Mouse (Mus musculus): Measurements from ENCODE around the gene Cck.
"Not testable (repeated sequence)": the region's sequence is repeated elsewhere in the genome, so short reads cannot be mapped to it uniquely, and the experiment has no call there.

The Cck gene

DNA sequence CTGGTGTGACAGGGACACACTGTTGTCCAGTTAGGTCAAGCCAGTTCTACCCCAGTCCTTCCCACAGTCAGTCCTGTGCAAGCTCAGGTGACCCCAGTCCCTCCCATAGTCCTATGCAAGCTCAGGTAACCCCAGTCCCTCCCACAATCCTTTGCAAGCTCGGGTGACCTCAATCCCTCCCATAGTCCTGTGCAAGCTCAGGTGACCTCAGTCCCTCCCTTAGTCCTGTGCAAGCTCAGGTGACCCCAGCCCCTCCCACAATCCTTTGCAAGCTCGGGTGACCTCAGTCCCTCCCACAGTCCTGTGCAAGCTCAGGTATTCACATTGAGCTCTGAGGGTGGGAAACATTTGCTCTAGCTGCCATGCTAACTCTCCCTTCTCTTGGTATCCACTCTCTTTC is 35.5 kb downstream of the Cck start:
- DNase-seq = no peak

DNA sequence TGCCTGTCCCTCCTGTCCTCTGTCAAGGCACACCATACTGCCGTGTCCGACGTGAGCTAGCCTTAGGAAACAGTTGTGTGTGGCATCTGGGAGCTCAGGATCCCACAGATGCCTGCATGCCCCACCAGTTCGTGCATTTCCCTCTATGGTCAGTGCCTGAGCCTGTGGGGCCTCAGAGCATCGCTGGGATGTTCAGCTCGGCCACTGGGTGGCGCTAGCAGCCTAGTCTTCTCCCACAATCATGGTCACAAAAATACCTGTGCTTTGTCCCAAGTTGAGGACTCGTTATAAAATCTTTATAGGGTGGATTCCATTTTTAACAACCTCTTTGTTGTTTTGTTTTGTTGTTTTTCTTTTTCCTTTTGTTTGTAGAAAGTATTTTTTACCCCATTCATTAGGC is 37.0 kb downstream of the Cck start:
- DNase-seq = peak; percentile 44

DNA sequence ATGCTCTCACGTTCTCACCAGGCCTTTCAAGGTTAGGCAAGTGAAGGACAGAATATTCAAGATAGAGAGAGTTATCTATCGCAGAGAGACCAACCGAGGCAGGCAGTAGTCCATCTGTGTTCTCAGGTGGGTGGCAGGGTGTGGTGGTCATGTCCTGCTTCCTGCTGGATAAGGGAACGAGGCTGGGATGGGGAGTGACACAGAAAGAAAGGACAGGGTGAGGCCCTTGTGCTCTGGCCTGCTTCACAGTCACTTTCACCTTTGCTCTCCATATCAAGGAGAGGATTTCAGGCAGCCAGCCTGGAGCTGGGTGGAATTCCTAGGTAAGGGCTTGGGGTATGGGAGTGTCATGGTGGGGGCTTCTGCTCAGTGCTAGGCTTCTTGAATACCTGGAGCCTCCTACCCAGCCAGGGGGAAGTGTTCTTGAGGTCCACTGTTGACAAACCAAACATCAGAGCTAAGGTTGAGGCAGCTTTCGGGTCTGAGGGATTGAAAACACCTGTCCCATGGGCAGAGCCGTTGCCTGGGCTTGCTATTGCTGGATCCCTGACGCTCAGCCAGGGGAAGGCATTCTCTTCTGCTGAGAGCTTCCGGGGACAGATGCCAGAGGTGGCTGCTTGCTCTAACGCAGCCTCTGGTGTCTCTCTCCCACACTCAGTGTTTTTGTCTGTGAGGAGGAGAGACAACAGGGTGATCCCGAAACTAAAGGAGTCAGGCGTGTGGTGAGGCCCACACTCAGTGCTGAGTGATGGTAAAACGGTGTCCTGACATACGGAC is 38.6 kb downstream of the Cck start:
- DNase-seq = no peak

DNA sequence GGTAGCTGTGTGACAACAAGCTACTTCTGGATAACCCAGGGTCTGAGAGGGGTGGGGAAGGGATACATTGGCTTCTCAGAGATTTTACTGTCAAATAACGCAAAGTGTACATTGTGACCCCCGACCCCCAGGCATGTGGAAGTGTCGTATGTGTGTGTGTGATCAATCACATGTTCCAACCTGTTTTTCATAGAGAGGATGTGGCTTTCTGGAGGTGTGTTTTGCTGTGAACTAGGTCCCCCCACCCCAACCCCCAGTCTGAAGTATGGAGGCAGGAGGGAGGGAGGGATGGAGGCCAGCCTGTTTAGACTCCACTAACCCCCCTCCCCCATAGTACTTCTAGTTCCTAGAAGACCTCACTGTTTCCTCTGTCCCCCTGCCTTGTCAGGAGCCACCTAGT is 40.6 kb downstream of the Cck start:
- peak in 1 of 2 experiments; percentile 24 for DNase-seq

DNA sequence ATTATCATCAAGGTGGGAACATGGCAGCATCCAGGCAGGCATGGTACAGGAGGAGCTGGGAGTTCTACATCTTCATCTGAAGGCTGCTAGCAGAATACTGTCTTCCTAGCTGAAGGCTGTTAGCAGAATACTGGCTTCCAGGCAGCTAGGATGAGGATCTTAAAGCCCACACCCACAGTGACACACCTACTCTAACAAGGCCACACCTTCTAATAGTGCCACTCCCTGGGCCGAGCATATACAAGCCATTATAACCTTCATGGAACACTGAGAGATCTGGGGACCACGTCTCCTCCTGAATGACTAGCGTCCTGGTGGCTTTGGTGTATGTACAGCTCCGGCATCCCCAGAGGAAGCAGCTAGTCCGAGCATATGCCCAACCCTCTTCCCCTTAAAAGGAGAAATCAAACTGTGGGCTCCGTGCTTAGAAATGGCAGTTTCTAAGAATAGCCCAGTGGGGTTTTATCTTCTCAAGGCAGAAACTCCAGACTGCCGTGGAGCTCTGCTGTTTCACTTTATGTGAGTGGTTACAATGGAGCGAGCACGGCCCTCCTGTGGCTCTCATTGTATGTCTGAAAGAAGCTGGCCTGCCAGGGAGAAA is 43.1 kb downstream of the Cck start:
- not testable (repeated sequence) for DNase-seq

DNA sequence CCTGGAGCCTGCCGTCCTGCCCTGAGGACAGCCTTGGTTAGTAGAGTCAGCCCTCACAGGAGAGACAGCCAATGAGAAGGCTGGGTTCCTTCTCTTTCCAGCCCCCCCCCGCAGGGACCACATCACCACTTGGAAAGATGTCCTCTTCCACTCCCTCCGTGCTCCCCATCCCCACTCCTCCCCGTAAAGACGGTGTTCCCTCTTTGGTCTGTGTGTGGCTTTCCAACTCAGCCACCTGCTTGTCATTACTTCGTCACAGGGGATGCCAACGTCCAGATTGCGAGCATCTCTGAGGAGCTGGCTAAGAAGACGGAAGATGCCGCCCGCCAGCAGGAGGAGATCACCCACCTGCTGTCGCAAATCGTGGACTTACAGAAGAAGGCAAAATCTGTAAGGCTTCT is 49.1 kb downstream of the Cck start:
- DNase-seq = no peak

DNA sequence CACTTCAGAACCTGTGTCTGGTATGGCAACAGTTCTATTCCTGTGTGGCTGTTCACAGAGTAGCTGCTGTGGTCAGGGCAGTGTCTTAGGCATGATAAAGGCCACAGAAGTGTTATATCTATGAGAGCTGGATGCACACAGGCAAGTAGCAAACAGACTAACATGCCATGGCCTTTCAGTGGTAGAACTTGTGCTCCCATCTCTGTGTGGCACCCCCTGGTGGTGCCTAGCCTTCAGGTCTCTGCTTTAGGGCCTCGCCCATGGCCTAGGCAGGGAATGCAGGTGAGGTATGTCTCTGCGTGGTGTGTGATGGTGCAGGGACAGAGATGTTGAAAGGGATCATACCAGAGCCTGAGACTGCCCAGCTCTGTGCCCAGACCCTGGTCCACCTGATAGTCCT is 50.1 kb downstream of the Cck start:
- peak in 1 of 2 experiments; percentile 24 for DNase-seq

DNA sequence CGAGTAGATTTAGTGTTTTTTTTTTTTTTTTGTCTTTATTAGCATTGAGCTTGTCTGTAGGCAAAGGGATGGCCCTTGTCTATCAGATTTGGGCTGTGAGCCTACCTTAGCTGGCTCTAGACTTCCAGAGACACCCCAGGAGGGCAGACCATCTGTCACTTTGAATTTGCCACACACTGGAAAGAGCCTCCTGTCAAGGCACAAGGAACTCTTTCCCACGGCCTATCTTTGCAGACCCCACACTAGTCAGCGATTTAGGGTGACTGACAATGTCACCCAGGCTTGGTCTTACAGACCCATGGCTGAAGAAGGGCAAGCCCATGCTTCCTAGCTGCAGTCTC is 51.2 kb downstream of the Cck start:
- no peak for DNase-seq

DNA sequence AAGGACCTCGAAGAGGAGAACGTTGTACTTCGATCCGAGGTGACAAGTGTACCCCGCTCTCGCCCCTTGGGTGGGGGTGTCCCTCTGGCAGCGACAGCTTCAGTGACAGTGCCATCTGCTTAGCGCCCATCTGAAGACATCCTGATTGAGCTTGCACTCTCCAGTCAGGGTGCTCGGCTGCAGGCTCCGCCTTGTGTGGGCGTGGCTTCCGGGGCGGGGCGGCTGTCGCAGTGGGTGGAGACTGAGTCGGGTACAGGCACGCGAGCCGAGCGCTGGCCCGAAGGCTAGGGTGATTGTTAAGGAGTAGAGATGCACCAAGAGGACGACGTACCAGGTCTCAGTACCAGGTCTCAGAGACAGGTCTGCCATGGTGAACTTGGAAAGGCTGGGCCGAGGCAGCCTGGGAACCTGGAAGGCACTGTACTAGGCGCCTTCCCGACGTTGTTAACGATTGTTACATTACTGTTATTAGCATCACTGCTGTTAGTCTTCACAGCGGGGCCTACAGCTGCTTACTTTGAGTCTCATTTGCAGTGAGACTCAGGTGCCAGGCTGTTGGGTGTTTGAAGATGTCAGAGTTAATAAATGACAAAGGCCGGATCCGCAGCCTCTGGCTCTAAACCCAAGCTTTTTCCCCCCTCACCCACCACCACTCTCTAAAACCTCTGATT is 51.7 kb downstream of the Cck start:
- peak in 1 of 2 experiments; percentile 34 for DNase-seq

DNA sequence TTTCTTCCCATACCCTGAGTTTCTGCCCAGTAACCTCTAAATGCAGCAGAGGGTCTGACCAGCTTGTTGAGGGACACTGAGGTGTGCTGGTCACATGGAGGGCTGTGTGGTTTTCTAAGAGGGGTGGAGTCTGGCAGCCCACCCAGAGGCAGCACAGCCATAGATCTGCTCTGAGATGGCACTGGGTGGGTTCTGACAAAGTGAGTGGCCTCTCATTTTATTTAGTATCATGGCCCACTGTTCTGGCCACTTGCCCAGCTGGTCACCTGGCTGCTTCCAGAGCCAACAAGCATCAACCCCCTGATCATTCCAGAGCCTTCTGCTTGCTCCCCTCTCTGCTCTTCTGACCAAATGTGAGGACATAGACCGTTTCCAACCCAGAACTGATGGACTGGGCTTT is 53.3 kb downstream of the Cck start:
- no peak for DNase-seq

Data from thymus, postnatal 36 days (tissue).